Mouse (Mus musculus) layer of hippocampus, adult 9-10 months (tissue): ENCODE data around the gene Ucn.
A peak's percentile ranks its signal among the peaks of the same experiment; 100 is the strongest.

Experiments
- DNase-seq: peaks from one replicate; pipeline ENCODE4 v3.0.0; 2022; ENCODE audit warnings: low spot score

Gene Ucn

DNA sequence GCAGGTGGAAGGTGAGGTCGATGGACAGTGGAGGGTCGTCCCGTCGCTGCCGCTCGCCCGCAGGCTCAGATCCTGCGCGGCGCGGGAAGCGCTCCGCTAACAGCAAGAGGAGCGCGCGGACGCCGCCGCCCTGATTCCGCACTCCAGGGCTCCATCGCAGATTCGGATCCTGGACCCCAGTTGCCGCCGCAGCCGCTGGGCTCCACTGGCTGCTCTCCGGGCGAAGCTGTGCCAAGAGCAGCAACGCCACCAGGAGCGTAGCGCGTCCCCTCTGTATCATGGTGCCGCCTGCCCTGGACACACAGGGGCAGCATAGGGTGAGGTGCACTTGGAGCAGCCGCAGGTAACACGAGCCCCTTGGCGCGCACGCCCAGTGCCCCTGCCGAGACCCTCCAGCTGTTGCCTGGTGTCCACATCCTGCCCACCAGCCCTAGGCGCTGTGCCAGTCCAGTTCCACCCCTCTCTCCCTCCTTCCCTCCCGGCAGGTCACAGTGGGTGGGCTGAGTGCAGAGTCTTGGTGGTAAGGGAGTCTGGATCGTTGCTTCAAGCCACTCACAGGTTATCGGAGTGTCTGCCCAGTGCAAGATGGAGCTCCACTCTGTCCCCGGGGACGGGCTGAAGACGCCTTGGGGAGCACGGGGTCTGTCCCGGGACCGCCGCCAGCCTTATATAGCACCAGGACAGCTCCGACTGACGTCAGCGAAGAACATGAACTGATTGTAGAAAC, at the start of gene Ucn:
TSS of gene Ucn (minus strand) at position 589 of the 727 bp plus-strand sequence.
- no peak for DNase-seq

DNA sequence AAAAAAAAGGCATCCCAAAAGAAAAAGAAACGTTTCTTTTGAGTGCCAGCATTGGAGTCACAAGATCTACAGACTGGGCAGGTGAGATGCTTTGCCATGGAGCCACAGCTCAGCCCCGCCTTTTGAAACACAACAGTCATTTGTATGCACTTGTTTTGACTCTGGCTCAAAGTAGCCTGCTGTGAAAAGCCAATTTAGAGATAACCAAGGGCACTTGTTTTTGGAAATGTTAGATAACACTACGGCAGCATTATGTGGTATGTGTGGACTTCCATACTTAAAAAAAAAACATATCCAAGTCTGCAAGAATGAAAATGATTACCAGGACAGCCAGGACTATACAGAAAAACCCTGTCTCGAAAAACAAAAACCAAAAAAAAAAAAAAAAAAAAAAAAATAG, 45.0 kb upstream of the Ucn start:
- DNase-seq, result no peak

GRCm38 (mm10) chr5:31181183-31181770, 42.6 kb upstream of the Ucn start:
- DNase-seq, result no peak

DNA sequence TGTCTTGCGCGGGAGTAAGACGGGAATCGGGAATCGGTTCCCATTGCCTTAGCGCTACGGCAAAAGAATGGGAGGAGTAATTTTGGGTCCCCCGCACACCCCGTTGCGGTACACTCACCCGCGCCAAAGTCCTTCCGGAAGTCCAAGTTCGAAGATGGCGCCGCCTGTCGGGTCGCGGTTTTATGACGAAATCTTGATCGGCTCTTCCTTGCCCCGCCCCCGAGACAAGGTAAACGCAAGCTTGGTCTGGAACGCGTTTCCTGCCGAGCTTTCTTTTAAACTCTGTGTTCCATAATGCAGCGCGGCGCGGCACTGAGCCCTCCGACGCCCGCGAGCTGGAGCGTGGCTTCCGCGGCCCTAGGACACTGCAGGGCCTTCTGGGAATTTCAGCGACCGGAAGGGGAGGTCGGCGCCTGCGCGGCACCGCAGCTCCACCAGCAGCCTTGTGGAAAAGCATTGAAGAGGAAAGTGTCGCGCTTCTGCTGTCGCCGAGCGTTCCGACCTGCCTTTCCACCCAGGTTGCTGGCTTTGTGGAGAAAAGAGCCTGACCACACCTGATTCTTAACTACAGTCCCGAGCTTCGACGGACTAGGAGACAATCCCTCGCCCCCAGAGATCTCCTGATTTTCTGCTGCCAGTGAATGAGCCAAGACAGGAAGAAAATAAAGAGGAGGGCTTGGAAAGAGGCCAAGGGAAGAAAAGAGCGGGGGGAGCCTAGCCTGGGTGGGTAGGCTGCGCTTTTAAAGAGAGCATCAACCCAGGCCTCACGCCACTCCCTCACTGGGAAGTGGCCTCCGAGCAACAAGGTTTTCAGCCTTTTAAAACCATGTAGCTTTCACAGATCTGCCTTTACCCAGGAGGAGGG, 41.4 kb upstream of the Ucn start, which contains the start of the genes Gm29609 and Gtf3c2:
TSS of gene Gm29609 (minus strand) at position 146 of the 865 bp plus-strand sequence.
TSS of gene Gtf3c2 (minus strand) at position 379 of the 865 bp plus-strand sequence.
- DNase-seq, result peak; percentile 92

DNA sequence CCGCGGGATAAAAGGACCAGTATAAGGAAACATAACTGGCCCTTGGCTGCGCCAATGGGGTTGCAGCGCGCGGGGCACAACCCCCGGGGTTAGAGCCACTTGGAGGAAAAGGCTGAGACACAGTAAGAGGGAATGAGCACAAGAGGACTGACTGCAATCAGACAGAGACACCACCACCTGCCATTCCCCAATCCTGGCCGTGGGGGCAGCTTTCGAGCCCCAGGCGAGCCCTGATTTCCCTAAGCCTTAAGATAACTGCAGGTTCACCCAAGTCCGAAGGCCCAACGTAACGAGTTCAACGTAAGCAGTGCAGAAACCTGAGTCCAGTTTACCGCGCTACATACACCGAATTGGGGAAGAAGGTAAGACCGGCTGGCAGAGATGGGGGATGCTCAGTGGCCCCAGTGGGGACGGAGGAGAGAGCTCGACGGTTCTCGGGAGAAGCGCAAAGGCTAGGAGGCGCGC, 40.7 kb upstream of the Ucn start:
- no peak for DNase-seq

DNA sequence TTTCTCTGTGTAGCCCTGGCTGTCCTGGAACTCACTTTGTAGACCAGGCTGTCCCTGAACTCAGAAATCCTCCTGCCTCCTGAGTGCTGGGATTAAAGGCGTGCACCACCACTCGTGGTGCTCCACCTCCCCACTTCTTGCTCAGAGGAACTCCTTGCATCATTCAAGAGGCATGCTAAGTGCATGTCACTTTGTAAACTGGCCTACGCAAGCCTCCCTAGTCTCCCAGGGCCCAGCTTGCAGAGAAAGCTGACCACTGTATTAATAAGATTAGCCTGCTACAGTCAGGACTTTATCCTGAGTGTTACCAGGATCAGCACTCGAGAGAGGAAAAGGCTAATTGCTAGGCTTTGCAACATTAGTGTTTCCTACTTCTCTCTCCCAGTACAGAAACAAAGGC, 30.0 kb upstream of the Ucn start:
- DNase-seq, result no peak

DNA sequence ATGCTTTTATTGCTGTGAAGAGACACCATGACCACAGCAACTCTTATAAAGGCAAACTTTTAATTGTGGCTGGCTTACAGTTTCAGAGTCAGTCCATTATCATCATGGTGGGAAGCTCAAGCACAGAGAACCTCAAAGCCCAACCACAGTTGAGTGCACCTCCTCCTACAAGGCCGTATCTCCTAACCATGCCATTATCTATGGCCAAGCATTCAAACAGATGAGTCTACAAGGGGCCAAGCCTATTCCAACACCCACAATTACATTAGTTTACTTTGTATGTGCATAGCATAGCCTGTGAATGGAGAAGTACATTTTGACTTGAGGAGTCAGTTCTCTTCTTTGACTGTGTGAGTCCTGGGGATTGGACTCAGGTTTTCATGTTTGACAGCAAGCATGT, 26.2 kb upstream of the Ucn start:
- DNase-seq, result no peak

GRCm38 (mm10) chr5:31162462-31162861, 23.8 kb upstream of the Ucn start:
- no peak for DNase-seq

GRCm38 (mm10) chr5:31154152-31154553, 15.5 kb upstream of the Ucn start, which contains the start of gene Mpv17:
TSS of gene Mpv17 (minus strand) at chr5:31154251.
- DNase-seq, result peak; percentile 66

- DNase-seq, result no peak
Measured at GRCm38 (mm10) chr5:31153516-31154151, 15.0 kb upstream of the Ucn start.

GRCm38 (mm10) chr5:31151746-31152145, 13.1 kb upstream of the Ucn start:
- no peak for DNase-seq

GRCm38 (mm10) chr5:31149781-31150180, 11.2 kb upstream of the Ucn start:
- DNase-seq, result no peak

- DNase-seq, result no peak
Measured at GRCm38 (mm10) chr5:31138968-31139425, 368 bp upstream of the Ucn start.

- DNase-seq, result no peak
Measured at GRCm38 (mm10) chr5:31137658-31138057, 971 bp downstream of the Ucn start.

GRCm38 (mm10) chr5:31136730-31137424, 1.8 kb downstream of the Ucn start:
- DNase-seq, result no peak

GRCm38 (mm10) chr5:31126050-31126449, 12.6 kb downstream of the Ucn start:
- no peak for DNase-seq

- no peak for DNase-seq
Measured at GRCm38 (mm10) chr5:31123481-31123880, 15.1 kb downstream of the Ucn start.

DNA sequence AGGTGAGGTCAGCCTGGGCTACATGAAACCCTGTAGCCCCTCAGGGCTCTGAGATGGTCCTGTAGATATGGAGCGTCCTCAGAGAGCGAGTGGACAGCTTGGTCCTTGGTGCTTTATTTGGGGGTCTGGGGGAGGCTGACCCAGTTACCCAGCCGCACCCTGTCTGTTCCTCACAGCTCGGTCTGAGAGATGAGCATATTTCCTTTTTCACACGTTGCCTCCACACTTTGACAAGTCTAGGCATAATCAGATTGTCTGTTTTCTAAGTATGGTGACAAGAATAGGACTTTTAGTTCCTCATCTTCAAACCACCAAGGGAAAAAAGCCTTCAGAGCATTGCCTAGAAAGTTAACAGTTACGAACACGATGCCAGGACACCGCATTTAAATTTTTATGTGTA, 17.5 kb downstream of the Ucn start:
- no peak for DNase-seq

GRCm38 (mm10) chr5:31116912-31117311, 21.7 kb downstream of the Ucn start:
- no peak for DNase-seq

- no peak for DNase-seq
Measured at GRCm38 (mm10) chr5:31116354-31116753, 22.3 kb downstream of the Ucn start, which contains the start of gene Trim54. TSS of gene Trim54 (plus strand) at chr5:31116712.

DNA sequence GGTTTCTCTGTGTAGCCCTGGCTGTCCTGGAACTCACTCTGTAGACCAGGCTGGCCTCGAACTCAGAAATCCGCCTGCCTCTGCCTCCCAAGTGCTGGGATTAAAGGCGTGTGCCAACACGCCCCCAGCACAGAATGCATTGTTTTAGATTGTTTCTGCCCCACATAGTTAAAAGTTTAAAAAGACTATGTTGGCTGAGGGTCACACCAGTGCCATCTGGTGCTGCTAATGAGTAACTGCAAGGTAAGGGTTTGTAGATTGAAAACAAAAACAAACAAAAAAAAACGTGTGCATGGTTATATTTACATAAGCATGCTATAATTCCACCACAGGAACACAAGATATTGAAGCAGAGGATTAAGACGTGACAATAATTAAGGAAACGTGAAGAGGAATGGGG, 27.8 kb downstream of the Ucn start:
- no peak for DNase-seq
